Mouse (Mus musculus): Measurements from ENCODE around the gene Atf7. TPM values are rescaled to one million over a fixed set of nuclear protein-coding genes. Genes with fewer than 3 reads are reported as not detected.

Atf7 gene
- total and polyA plus RNA-seq, 2 experiments from 2014 or later = 16.2 to 20.6 TPM

DNA sequence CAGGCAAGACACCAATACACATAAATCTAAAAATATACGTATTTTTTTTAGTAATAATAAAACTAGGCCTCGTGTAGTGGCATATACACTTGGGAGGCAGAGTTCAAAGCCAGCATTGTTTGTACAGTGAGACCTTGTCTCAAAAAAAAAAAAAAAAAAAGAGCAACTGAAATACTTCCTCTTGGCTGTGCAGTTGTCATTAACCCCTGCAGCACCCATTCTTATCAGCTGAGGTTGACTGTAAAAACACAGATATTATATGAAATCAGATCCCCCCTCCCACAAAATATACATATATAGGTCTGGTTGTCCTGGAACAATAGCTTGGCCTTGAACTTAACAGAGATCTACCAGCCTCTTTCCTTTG, 118.8 kb downstream of the Atf7 start:
- Histone ChIP-seq H3K9ac (replicated peaks; ENCODE audit: low read depth, low read length) (no peak overlapping the region), H3K4me1 (ENCODE audit: control insufficient read depth, insufficient read depth) (peaks cover 10% of the 10 kb centered on the region; the same call in 1 of the 2 replicates), H3K4me2 (ENCODE audit: low read depth, low read length) (no peak overlapping the region), H3K9me3 (replicated peaks; ENCODE audit: control insufficient read depth, low read length) (no peaks in the 10 kb centered on the region), H3K27ac (ENCODE audit: low read depth) (no peak overlapping the region), H3K36me3 (replicated peaks; ENCODE audit: control insufficient read depth, insufficient read depth, low read length) (peaks cover 32% of the 10 kb centered on the region), H3K27me3 (ENCODE audit: control insufficient read depth, insufficient read depth, low read length) (no peaks in the 10 kb centered on the region), H3K4me3 (ENCODE audit: low read depth, low read length) (no peak overlapping the region)
- TF ChIP-seq EP300 (IDR thresholded peaks at IDR 0.05; ENCODE audit: low read depth) (no peak), CTCF (IDR thresholded peaks at IDR 0.05; ENCODE audit: low read depth) (no peak)
- DNase-seq (ENCODE audit: low spot score) (no peak), ATAC-seq (ENCODE audit: insufficient read depth, low read depth) (no peak)
- WGBS = 45% methylated on average over 2 of the region's 2 CpGs

DNA sequence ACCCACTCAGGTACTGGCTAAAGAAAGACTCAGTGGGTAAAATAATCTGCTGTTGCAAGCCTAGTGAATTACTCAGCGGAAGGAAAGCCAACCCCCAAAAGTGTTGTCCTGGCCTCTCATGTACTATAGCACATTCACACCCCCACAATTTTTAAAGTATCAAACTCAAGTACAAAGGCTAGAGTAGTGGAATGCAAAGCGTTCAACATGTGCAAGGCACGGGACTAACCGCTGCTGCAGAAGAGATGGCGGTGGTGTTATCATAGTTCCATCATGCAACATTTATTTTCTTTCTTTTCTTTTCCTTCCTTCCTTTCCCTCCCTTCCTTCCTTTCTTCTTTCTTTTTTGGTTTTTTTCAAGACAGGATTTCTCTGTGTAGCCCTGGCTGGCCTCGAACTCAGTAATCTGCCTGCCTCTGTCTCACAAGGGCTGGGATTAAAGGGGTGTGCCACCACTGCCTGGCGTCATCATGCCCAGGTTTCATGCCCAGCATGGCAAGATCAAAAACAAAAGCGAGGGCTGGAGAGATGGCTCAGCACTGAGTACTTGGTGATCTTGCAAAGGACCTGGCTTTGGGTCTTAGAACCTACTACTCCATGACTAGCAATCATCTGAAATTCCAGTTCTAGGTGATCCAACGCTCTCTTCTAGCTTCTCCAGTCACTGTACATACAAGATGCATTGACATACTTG, 119.3 kb downstream of the Atf7 start:
- Histone ChIP-seq H3K27me3 (ENCODE audit: control insufficient read depth, insufficient read depth, low read length) (no peaks in the 10 kb centered on the region), H3K27ac (ENCODE audit: low read depth) (no peak overlapping the region), H3K4me1 (ENCODE audit: control insufficient read depth, insufficient read depth) (peaks cover 10% of the 10 kb centered on the region; the same call in 1 of the 2 replicates), H3K4me3 (ENCODE audit: low read depth, low read length) (no peak overlapping the region), H3K9ac (replicated peaks; ENCODE audit: low read depth, low read length) (no peak overlapping the region), H3K9me3 (replicated peaks; ENCODE audit: control insufficient read depth, low read length) (no peaks in the 10 kb centered on the region), H3K36me3 (replicated peaks; ENCODE audit: control insufficient read depth, insufficient read depth, low read length) (peaks cover 38% of the 10 kb centered on the region), H3K4me2 (ENCODE audit: low read depth, low read length) (no peak overlapping the region)
- no peak for ATAC-seq (ENCODE audit: insufficient read depth, low read depth)
- 48% methylated on average over 9 of the region's 9 CpGs for WGBS
- no peak for DNase-seq (ENCODE audit: low spot score)
- TF ChIP-seq EP300 (IDR thresholded peaks at IDR 0.05; ENCODE audit: low read depth) = no peak
- TF ChIP-seq CTCF (IDR thresholded peaks at IDR 0.05; ENCODE audit: low read depth) = no peak

DNA sequence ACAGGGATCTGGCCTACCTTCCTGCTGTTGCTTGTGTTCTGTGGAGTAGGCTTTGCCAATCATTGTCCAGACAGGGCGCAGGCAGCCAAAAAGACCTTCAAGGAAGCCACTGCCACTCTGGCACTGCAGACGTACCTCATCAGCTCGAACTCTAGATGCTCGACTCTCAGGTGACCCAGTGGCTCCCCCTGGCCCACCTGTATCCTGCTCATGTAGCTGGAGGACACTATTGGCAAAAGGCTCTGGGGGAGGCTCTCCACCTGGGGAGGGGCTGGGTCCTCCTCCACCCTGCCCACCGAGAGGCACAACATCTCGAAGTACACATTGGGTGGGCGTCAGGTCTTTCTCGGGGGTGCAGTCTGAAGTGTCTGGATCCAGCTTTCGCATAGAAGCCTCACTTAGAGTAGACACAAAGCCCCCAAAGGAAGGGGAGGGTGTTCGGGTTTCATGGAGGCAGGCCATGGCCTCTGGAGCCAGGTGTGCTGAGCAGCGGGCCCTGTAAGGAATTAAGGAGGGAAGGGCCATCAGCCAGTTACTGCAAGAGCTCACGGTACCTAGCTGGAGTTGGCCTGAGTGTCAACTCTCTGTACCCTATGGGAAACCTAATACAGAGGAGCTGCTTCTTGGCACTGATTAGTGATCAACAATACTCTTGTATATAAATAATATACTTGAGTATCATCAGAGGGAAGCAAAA, 120.0 kb downstream of the Atf7 start:
- Histone ChIP-seq H3K27me3 (ENCODE audit: control insufficient read depth, insufficient read depth, low read length) (no peaks in the 10 kb centered on the region), H3K9ac (replicated peaks; ENCODE audit: low read depth, low read length) (no peak overlapping the region), H3K4me3 (ENCODE audit: low read depth, low read length) (no peak overlapping the region), H3K27ac (ENCODE audit: low read depth) (no peak overlapping the region), H3K4me2 (ENCODE audit: low read depth, low read length) (no peak overlapping the region), H3K36me3 (replicated peaks; ENCODE audit: control insufficient read depth, insufficient read depth, low read length) (peaks cover 45% of the 10 kb centered on the region), H3K4me1 (ENCODE audit: control insufficient read depth, insufficient read depth) (peaks cover 10% of the 10 kb centered on the region; the same call in 1 of the 2 replicates), H3K9me3 (replicated peaks; ENCODE audit: control insufficient read depth, low read length) (no peaks in the 10 kb centered on the region)
- TF ChIP-seq CTCF (IDR thresholded peaks at IDR 0.05; ENCODE audit: low read depth) (no peak), EP300 (IDR thresholded peaks at IDR 0.05; ENCODE audit: low read depth) (no peak)
- WGBS = 67% methylated on average over 12 of the region's 12 CpGs
- DNase-seq (ENCODE audit: low spot score) = no peak
- no peak for ATAC-seq (ENCODE audit: insufficient read depth, low read depth)

DNA sequence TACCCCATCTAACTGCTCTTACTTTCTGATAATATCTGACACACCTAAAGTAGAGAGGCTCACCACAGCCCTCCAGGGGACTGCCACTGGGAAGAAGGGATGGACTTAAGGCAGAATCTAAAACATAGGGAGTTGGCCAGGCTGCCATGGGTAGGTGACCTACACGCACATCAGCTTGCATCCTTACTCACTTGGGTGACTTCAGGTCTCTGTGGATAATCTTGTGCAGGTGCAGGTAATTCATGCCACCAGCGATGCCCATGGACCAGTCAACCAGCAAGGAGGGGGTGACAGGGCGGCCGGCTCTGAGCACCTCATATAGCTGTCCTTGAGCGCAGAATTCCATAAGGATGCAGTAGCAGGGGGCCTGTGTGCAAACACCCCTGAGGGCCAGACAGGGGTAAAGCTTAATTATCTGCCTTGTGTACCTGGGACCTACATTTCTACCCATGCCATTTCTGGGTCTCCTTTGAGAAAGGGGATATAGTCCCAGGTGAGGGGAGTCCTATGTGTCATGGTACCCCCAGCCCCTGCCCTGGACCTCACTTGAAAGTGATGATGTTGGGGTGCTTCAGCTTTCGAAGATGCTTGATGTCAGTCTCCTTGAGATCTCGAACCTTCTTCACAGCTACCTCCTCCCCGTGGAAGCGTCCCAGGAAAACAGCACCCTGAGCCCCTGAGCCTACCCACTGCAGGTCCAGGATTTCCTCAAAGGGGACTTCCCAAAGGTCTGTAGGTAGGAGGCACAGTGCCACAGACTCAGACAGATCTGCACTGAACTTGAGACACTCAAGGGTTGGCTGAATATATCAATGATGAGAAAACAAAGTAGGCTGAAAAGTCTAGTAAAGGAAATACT, 121.1 kb downstream of the Atf7 start:
- Histone ChIP-seq H3K9ac (replicated peaks; ENCODE audit: low read depth, low read length) (no peak overlapping the region), H3K27me3 (ENCODE audit: control insufficient read depth, insufficient read depth, low read length) (no peaks in the 10 kb centered on the region), H3K9me3 (replicated peaks; ENCODE audit: control insufficient read depth, low read length) (no peaks in the 10 kb centered on the region), H3K36me3 (replicated peaks; ENCODE audit: control insufficient read depth, insufficient read depth, low read length) (peaks cover 54% of the 10 kb centered on the region), H3K4me1 (ENCODE audit: control insufficient read depth, insufficient read depth) (0 out of 2 replicates have a peak, but pooled peaks cover 2% of the 10 kb centered on the region), H3K27ac (ENCODE audit: low read depth) (no peak overlapping the region), H3K4me3 (ENCODE audit: low read depth, low read length) (no peak overlapping the region), H3K4me2 (ENCODE audit: low read depth, low read length) (no peak overlapping the region)
- WGBS = 82% methylated on average over 9 of the region's 9 CpGs
- no peak for DNase-seq (ENCODE audit: low spot score)
- TF ChIP-seq EP300 (IDR thresholded peaks at IDR 0.05; ENCODE audit: low read depth) = no peak
- no peak for TF ChIP-seq CTCF (IDR thresholded peaks at IDR 0.05; ENCODE audit: low read depth)
- ATAC-seq (ENCODE audit: insufficient read depth, low read depth) = no peak

DNA sequence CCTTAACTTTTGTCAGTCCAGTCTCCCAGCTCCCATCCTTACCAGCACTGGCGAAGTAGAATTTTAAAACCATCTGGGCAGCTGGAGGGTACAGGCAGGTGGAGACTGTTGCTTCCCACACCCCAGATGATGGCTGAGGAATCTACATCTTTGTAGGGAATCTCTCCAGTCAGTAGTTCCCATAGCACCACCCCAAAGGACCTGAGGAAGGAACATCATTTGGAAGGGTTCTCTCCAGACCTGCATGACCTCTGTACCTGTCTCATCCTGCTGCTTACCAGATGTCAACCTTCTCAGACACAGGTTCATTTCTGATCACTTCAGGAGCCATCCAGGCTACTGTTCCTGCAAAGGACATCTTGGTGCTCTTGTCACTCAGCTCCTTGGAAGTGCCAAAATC, 121.8 kb downstream of the Atf7 start, which contains the start of gene Gm10337:
Gene Gm10337 (plus strand): TSS at position 276 of the 400 bp plus-strand sequence.
- no peak for TF ChIP-seq EP300 (IDR thresholded peaks at IDR 0.05; ENCODE audit: low read depth)
- TF ChIP-seq CTCF (IDR thresholded peaks at IDR 0.05; ENCODE audit: low read depth) = no peak
- ATAC-seq (ENCODE audit: insufficient read depth, low read depth) (no peak), DNase-seq (ENCODE audit: low spot score) (no peak)
- H3K9ac ChIP-seq (replicated peaks; ENCODE audit: low read depth, low read length) = no peak within 1 kb of the TSS
- H3K9me3 ChIP-seq (replicated peaks; ENCODE audit: control insufficient read depth, low read length) = no peaks in the 10 kb centered on the region
- peaks cover 59% of the 10 kb centered on the region for H3K36me3 ChIP-seq (replicated peaks; ENCODE audit: control insufficient read depth, insufficient read depth, low read length)
- H3K27ac ChIP-seq (ENCODE audit: low read depth) = no peak within 1 kb of the TSS
- no peak within 1 kb of the TSS for H3K4me3 ChIP-seq (ENCODE audit: low read depth, low read length)
- H3K4me1 ChIP-seq (ENCODE audit: control insufficient read depth, insufficient read depth) = no peaks in the 10 kb centered on the region
- 88% methylated on average over 1 of the region's 1 CpGs for WGBS
- H3K4me2 ChIP-seq (ENCODE audit: low read depth, low read length) = no peak within 1 kb of the TSS
- H3K27me3 ChIP-seq (ENCODE audit: control insufficient read depth, insufficient read depth, low read length) = no peaks in the 10 kb centered on the region

All from heart, postnatal 0 days (tissue).